Mouse (Mus musculus): Measurements from ENCODE around the gene Msh3.

The Msh3 gene

DNA sequence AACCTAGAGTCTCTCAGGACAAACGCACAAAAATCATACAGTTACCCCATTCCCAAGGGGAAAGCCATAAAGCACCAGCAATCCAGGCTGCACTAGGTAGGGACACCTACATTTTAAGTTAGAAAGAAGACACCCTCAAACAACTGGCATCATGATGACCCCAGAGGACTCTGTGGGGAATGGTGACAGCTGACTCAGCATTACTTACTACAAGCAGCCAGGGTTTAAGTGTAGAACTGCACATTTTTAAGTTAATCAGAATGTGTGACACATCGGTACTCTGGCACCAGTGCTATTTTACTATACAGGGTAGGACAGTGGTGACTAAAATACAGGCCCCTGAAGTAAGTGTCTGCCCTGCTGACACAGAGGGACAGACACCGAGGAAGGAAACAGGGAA lies 24.2 kb downstream of the Msh3 start:
- no peak for DNase-seq (ENCODE audit: extremely low spot score, low spot score)

DNA sequence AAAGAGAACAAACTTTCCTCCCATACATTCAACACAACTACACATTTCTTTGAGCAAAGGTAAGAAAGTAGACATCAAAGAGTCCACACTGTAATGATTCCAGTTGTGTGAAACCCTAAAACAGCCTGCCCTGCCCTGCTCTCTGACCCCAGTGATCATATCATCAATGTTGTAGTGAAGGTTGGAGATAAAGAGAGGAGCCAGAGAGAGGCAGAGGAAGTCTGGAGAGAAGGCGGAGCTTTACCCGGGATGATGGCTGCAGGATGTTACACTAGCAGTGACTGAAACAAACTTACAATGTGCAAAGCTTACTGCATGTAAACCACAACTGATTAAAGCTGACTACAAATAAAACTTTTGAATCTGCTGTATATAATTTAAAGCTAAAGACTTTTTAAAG lies 26.8 kb downstream of the Msh3 start:
- DNase-seq (ENCODE audit: extremely low spot score, low spot score) = no peak

DNA sequence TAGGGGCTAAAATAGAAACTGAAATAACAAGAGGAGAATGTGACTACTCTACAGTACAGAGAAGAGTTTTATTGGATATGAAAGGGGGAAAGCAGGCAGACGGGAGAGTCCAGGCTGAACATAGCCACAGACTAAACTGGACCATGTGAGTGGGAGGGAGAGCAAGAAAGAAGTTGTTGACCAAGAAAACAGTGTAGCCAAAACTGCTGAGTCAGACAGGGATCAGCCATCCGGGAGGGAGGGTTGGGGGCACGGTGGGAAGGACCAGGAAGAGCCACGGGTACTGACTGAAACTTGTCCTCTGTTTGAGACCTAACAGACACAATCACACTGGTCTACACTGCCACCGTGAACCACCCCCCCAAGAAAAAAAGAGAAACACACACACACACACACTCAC lies 28.8 kb downstream of the Msh3 start:
- no peak for DNase-seq (ENCODE audit: extremely low spot score, low spot score)

GRCm38 (mm10) chr13:92320770-92321169 lies 34.0 kb downstream of the Msh3 start:
- DNase-seq (ENCODE audit: extremely low spot score, low spot score) = no peak

GRCm38 (mm10) chr13:92314613-92315012 lies 40.2 kb downstream of the Msh3 start:
- no peak for DNase-seq (ENCODE audit: extremely low spot score, low spot score)

- DNase-seq (ENCODE audit: extremely low spot score, low spot score) = no peak
These were observed 49.1 kb downstream of the Msh3 start, which contains the start of gene Gm20379 for GRCm38 (mm10) chr13:92305680-92306079. Gene Gm20379, plus strand, starts transcription at chr13:92305980.

DNA sequence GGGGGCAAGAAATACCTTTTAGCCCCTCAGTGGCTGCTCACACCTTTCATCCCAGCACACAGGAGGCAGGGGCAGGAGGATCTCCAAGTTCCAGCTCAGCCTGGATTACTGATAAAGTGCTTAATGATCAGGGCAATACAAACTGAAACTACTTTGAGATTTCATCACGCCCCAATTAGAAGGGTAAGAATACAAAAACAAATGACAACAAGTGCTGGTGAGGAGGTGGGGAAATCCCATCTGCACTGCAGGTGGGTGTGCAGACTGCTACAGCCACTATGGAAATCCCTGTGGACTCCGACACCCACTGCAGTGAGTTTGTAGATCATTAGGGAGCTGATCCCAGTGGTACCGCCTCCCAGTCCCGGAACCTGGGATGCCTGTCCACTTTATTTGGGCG lies 50.5 kb downstream of the Msh3 start:
- no peak for DNase-seq (ENCODE audit: extremely low spot score, low spot score)

DNA sequence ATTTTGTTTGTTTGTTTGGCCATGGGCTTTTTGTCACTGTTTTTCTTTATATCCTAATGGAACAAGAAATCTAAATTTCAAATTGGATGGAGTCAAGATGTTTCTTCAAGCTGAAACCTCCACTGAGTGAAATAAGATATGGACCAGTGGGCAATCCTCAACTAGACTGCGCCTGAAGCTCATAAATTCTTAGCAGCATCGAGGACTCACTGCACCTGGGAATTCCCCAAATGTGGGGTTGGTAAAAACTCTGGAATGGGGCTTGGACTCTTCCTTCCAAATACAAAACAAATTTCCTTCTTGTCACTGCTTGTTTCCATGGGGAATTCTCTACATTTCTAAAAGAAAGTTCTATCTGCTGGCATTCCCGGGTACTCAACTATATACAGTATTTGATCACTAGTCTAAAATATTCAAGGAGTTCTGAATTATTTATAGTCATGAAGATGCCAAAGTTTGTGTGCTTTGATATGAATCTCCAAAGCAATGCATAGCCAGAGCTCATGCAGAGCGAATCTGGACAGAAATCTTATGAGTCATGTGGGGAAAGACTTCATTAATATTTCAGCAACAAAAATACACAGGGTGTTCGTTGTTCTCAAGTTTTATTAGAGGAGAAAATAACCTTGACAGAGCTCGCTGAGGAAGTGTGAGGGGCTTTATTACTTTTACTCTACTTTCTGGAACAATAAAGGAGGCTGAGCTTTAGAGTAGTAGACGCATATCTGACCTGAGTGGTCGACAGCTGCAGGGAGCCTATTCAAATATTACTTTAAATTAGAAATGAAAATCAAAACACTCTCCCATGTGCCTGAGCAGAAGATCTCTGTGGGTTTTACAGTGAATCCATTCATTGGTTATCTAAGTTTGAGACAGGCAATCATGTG lies 51.5 kb downstream of the Msh3 start:
- no peak for DNase-seq (ENCODE audit: extremely low spot score, low spot score)

DNA sequence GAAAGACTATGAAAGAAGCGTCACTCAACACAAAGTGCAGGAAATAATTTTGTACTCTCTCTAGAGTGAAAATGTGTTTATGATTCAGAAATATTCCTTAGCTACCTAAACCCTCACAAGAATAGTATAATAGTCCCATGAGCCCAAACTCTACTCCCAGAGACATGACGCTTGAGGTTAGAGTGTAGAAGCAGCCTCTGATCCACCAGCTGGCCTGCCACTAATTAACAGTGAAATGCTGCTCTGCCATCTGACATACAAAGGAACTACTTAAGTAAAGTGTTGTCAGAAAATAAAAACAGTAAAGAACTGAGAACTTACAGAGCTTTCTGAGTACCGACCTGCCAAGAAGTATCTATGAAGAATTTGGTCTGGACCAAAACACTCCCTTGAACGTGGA lies 52.3 kb downstream of the Msh3 start:
- no peak for DNase-seq (ENCODE audit: extremely low spot score, low spot score)

DNA sequence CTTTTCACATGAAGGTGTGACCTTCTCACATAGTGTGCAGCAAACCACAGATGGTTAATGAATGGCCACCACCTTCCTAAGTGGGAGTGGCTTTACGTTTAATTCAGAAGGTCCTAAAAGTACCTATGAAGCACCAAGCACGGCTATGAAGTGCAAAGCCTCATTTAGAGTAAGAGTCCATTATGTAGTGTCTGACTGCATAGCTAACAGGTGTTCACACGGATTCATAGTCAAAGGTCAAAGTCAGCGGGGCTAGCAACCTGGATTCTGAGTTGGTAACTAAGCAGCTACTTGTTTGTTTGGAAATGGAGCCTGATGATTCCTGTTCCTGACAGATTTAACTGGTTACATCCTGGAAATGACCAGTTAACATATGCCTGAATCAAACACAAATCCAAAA lies 53.0 kb downstream of the Msh3 start:
- DNase-seq (ENCODE audit: extremely low spot score, low spot score) = no peak

DNA sequence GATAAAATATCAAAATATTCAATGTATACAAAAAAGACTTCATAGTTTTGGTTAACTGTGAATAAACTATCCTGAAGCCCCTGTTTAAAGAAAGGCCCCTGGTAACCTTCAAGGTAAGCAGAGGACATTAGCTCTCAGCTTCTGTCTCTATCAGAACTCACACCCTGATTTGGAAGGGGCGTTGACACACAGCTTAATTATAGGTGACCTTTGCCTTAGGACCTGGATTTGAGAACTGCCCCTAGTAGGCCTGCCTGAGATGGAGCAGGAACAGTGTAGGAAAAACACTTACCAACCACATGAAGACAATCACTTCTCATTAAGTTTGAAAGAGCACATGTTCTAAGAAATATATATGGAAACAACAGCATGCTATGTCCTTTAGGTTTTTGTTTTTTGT lies 55.3 kb downstream of the Msh3 start:
- DNase-seq (ENCODE audit: extremely low spot score, low spot score) = no peak

- DNase-seq (ENCODE audit: extremely low spot score, low spot score) = no peak
These were observed 57.8 kb downstream of the Msh3 start for GRCm38 (mm10) chr13:92297021-92297420.

- no peak for DNase-seq (ENCODE audit: extremely low spot score, low spot score)
These were observed 58.3 kb downstream of the Msh3 start for GRCm38 (mm10) chr13:92296490-92296889.

- no peak for DNase-seq (ENCODE audit: extremely low spot score, low spot score)
These were observed 60.9 kb downstream of the Msh3 start for GRCm38 (mm10) chr13:92293883-92294282.

DNA sequence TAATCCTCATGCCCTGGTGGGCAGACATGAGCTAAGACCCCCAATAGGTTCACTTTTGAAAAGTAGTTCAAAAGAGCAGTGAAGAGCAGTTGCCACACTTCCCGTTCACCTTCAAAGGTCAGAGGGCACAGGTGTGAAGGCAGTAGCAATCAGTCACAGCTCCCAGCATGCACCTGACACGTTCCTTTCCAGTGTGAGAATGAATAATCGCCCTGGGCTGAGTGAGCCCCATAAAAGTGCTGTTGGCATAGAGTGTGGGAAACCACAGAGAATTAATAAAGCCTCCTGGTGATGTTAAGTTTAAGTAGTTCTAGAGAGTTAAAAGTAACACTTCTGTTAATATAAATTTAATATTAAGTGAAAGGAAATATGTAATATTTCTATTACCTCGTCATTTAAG lies 63.2 kb downstream of the Msh3 start:
- no peak for DNase-seq (ENCODE audit: extremely low spot score, low spot score)

GRCm38 (mm10) chr13:92277027-92277426 lies 77.8 kb downstream of the Msh3 start:
- no peak for DNase-seq (ENCODE audit: extremely low spot score, low spot score)

DNA sequence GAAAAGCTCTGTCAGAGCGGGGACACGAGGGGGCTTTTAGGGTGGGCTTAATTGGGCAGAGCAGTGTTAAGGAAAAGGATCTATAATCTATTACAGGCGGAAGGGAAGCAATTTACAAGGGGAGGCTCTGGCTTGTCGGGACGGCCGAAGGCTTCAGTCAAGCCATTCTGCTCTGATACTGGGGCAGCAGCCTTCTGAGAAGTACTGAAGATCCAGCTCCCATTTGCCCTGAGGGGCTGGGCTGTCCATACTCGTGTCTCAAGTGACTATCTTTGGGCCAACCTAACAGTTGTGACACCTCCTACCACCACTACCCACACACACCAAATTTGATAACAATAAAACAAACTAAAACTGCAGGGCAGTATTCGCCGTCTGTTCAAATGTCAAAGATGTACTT lies 79.5 kb downstream of the Msh3 start:
- DNase-seq (ENCODE audit: extremely low spot score, low spot score) = no peak

DNA sequence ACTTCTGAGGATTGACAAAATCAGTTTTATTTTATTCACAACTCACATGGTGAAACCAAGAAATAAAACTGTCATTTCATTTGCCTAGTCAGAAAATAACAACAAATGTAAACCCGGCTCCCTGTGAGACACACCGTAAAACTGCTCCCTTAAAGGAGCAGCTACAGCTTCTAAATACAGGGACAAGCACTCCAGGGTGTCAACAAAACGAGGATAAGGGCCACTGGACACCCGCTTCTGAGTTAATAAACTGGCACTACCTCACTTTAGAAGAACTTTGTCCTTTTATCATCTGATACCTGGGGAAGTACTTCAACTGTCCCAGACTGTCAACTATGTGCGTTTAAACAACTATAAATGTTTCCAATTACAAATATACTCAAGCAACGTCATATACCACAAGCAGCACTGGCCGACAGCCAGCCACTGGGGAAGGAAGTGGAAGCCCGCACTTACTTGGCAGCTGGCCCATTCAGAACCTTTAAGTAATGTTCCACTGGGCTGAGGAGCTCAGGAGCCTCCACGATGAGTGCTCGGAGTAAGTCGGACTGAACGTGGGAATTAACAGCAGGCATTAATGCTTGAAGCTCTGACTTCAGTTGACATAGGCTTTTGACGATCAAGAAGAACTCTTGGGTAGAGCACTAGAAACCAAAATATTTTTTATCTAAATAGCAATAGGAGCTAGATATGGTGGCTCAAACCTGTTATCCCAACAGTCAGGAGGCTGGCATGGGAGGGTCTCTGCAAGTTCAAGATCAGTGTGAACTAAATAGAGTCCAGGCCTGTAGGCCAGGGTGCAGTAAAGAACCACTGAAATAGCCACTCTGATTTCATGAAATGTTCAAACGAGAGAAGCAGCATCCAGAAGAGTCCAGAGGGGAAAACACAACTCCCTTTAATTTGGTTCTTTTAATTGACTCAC lies 80.3 kb downstream of the Msh3 start:
- DNase-seq (ENCODE audit: extremely low spot score, low spot score) = no peak

GRCm38 (mm10) chr13:92267076-92267475 lies 87.7 kb downstream of the Msh3 start:
- DNase-seq (ENCODE audit: extremely low spot score, low spot score) = no peak

DNA sequence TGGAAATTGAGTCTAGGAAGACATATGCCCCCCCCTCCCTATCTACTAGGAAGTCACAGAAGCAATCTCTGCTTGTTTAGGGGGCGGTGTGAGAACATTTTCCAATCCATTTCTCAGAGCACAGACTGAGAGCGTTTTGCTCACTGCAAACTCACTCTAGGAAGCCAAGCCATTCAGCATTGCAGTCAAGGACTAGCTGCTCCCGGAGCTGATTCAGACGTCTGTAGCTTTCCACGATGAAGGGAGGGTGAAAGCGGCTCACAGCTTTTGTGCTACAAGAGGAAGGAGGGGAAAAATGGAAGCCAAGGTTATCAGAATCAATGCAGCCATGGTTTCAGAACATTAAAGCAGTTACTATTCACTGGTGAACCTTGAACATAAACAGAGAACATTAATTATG lies 91.2 kb downstream of the Msh3 start:
- DNase-seq (ENCODE audit: extremely low spot score, low spot score) = no peak

- DNase-seq (ENCODE audit: extremely low spot score, low spot score) = no peak
These were observed 93.5 kb downstream of the Msh3 start for GRCm38 (mm10) chr13:92261329-92261728.

GRCm38 (mm10) chr13:92255480-92255879 lies 99.3 kb downstream of the Msh3 start:
- DNase-seq (ENCODE audit: extremely low spot score, low spot score) = no peak

Data from neural tube, embryonic 10.5 days (tissue).